ENCODE assay signal across 8 mouse cellular contexts in genomic region chr2:103871522-103872276, GRCm38 (mm10).
DNase-seq lines count a peak whose midpoint lies in the region; ATAC-seq lines count a peak whose summit lies in the region.

No protein-coding gene starts in this region.

- DNase-seq in CD4-positive, CD25-positive, alpha-beta regulatory T cell, adult 2 months (ENCODE audit: low read depth, low spot score): peak; percentile 66
- DNase-seq in embryo, embryonic 9.5 days (ENCODE audit: extremely low spot score): peak; percentile 72
- peak; percentile 71 to 74 for DNase-seq in kidney, adult 8-10 months
- peak; percentile 53 for DNase-seq in spleen, adult 12 weeks (ENCODE audit: low spot score)

- no peak overlapping the region for H3K4me3 ChIP-seq in limb, embryonic 12.5 days (replicated peaks)
- no peak overlapping the region for H3K4me3 ChIP-seq in midbrain, embryonic 15.5 days

- H3K27ac ChIP-seq in limb, embryonic 12.5 days: no peak overlapping the region
- H3K27ac ChIP-seq in midbrain, embryonic 15.5 days: no peak overlapping the region

- no peak for ATAC-seq in CD4-positive, CD25-positive, alpha-beta regulatory T cell, adult 4 months
- ATAC-seq in granulocyte monocyte progenitor cell, adult 5-6 weeks (replicated peaks; ENCODE audit: poor library complexity, severe bottlenecking): peak; percentile 93
- 0 out of 2 replicates have a peak, but pooled peaks have one; percentile 40 for ATAC-seq in limb, embryonic 12.5 days (ENCODE audit: insufficient number of reproducible peaks, insufficient read depth, low FRiP score, low TSS enrichment, low read depth)
- ATAC-seq in midbrain, embryonic 15.5 days (replicated peaks): peak; percentile 89

- WGBS in limb, embryonic 12.5 days: 23% methylated on average over 12 of the region's 12 CpGs
- WGBS in midbrain, embryonic 15.5 days: 17% methylated on average over 12 of the region's 12 CpGs

- H3K4me1 ChIP-seq in limb, embryonic 12.5 days (replicated peaks): 0 out of 2 replicates have a peak, but pooled peaks cover 3% of the 10 kb centered on the region
- H3K4me1 ChIP-seq in midbrain, embryonic 15.5 days: peaks cover 10% of the 10 kb centered on the region; the same call in 1 of the 2 replicates

- no peak overlapping the region for H3K4me2 ChIP-seq in limb, embryonic 12.5 days
- no peak overlapping the region for H3K4me2 ChIP-seq in midbrain, embryonic 15.5 days

- H3K9ac ChIP-seq in limb, embryonic 12.5 days (replicated peaks): no peak overlapping the region
- H3K9ac ChIP-seq in midbrain, embryonic 15.5 days: no peak overlapping the region

- H3K27me3 ChIP-seq in limb, embryonic 12.5 days: no peaks in the 10 kb centered on the region
- H3K27me3 ChIP-seq in midbrain, embryonic 15.5 days (replicated peaks): 0 out of 2 replicates have a peak, but pooled peaks cover 2% of the 10 kb centered on the region

- H3K36me3 ChIP-seq in limb, embryonic 12.5 days: no peaks in the 10 kb centered on the region
- no peaks in the 10 kb centered on the region for H3K36me3 ChIP-seq in midbrain, embryonic 15.5 days (replicated peaks)

- H3K9me3 ChIP-seq in limb, embryonic 12.5 days: no peaks in the 10 kb centered on the region
- no peaks in the 10 kb centered on the region for H3K9me3 ChIP-seq in midbrain, embryonic 15.5 days
